Mouse (Mus musculus) stomach, postnatal 0 days (tissue): ENCODE results near the gene Utrn.

Source experiments
- CTCF ChIP-seq: IDR thresholded peaks from 2 replicates; pipeline ENCODE4 v1.5.1; 2016; ENCODE audit warnings: antibody characterized with exemption, low read depth, mild to moderate bottlenecking, moderate library complexity
- EP300 ChIP-seq: optimal IDR thresholded peaks from 2 replicates; pipeline ENCODE3; 2016; ENCODE audit warnings: antibody characterized with exemption

DNA sequence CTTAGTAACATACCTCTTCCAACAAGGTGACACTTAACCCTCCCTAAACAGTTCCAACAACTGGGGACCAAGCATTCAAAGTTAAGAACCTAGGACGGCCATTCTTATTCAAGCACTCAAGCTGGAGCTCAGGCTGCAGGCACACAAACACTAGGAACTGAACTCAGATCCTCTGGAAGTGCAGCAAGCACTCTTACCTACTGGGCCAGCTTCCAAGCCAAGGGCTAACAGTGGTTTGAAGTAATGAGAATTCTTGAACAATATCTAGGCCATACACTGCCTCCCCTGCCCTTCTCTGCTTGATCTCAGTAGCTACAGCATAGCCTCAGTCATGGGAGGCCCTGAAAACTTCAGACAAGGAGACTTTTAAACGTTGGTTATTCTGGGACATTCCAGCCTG is 18.6 kb upstream of the Utrn start:
- TF ChIP-seq CTCF (no peak), EP300 (no peak)
